Mouse (Mus musculus): Measurements from ENCODE around the gene Crp. TPM values are rescaled to one million over a fixed set of nuclear protein-coding genes. Genes with fewer than 3 reads are reported as not detected.

The Crp gene
- polyA plus RNA-seq, 1 experiment from 2014 or later, result 0.10 TPM

DNA sequence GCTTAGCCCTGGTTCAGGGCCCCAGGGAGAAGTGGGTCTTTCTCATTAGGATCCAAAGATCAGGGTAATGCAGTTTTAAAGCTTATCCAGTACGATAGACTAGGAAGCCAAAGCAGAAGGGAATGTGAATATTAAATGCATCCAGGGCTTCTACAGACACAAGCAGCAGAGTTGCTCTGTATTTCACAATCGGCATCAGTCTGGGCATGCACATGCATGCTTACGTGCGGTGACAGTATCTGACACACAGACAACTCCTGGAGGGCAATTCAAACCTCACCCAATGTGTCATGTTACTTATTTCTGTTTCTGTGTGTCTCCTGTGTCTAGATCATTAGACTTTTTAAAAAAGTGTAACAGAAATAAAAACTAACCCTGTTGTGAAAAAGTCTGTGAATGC is 17.1 kb upstream of the Crp start:
- Histone ChIP-seq H3K9ac (no peak overlapping the region), H3K4me1 (replicated peaks) (no peaks in the 10 kb centered on the region), H3K27me3 (replicated peaks) (no peaks in the 10 kb centered on the region), H3K4me2 (no peak overlapping the region), H3K36me3 (no peaks in the 10 kb centered on the region), H3K9me3 (replicated peaks) (peaks cover 3% of the 10 kb centered on the region; the same call in 1 of the 2 replicates), H3K27ac (ENCODE audit: poor library complexity, severe bottlenecking) (no peak overlapping the region), H3K4me3 (no peak overlapping the region)
- 85% methylated on average over 4 of the region's 4 CpGs for WGBS
- no peak for ATAC-seq (ENCODE audit: insufficient number of reproducible peaks, low FRiP score)

DNA sequence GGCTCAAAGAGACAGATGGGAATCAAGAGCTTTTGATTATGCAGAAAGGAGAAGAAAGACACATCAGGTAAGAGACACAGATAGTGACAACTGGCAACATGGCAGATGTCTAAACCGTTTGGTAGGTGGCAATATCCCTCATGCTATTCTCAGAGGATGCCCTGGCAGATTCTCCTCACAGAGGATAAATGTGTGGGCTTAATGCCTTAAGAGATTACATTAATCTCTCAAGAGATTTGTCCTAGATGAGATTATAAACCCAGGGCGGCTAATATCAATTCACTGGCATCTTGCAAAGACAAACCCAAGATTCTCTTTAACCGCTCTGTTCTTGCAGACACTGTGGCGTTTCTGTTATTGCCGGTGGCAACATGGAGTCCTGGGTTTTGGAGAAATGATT is 14.3 kb upstream of the Crp start:
- no peak overlapping the region for H3K9ac ChIP-seq
- ATAC-seq (ENCODE audit: insufficient number of reproducible peaks, low FRiP score), result no peak
- peaks cover 3% of the 10 kb centered on the region; the same call in 1 of the 2 replicates for H3K9me3 ChIP-seq (replicated peaks)
- no peaks in the 10 kb centered on the region for H3K36me3 ChIP-seq
- H3K4me1 ChIP-seq (replicated peaks), result no peaks in the 10 kb centered on the region
- H3K4me2 ChIP-seq, result no peak overlapping the region
- WGBS, result 78% methylated on average over 5 of the region's 5 CpGs
- H3K27ac ChIP-seq (ENCODE audit: poor library complexity, severe bottlenecking), result no peak overlapping the region
- H3K4me3 ChIP-seq, result no peak overlapping the region
- H3K27me3 ChIP-seq (replicated peaks), result no peaks in the 10 kb centered on the region

DNA sequence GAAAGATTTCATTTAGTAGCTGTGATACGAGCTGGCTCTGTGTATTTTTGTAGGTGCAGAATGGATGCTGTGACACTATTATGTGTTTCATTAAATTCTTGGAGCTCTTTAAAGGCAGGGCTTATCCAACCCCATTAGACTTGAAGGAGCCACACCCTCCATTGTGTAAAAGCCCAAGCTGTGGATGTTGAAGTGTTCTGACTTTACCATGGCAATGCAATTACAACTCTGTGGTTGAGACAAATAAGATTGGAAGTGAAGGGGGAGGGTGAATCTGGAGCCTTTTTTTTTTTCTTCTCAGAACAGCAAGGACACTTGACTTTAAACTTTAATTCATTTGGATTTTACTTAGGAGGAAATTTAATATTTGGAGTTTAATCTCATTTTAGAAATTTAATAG is 13.9 kb upstream of the Crp start:
- WGBS, result 64% methylated on average over 1 of the region's 1 CpGs
- no peak for ATAC-seq (ENCODE audit: insufficient number of reproducible peaks, low FRiP score)
- H3K4me1 ChIP-seq (replicated peaks), result no peaks in the 10 kb centered on the region
- no peak overlapping the region for H3K4me2 ChIP-seq
- no peak overlapping the region for H3K9ac ChIP-seq
- H3K4me3 ChIP-seq, result no peak overlapping the region
- no peak overlapping the region for H3K27ac ChIP-seq (ENCODE audit: poor library complexity, severe bottlenecking)
- no peaks in the 10 kb centered on the region for H3K36me3 ChIP-seq
- no peaks in the 10 kb centered on the region for H3K27me3 ChIP-seq (replicated peaks)
- peaks cover 3% of the 10 kb centered on the region; the same call in 1 of the 2 replicates for H3K9me3 ChIP-seq (replicated peaks)

DNA sequence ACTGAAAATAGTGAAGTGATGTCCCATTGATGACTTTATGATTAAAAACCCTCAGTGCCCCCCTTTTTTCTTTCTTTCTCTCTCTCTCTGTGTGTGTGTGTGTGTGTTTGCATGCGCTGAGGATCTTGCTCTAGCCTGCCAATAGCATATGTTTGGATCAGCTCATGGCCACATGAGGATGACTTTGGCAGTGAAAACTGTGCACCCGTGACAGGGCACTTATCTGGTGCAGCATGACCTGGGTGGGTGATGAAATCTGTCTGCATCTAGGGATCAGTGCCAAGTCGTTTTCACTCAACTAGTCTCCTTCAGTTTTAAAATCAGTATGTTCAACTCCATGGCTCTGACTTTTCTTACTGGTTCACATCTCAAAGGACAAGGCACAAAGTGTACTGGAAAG is 12.7 kb upstream of the Crp start:
- Histone ChIP-seq H3K27ac (ENCODE audit: poor library complexity, severe bottlenecking) (no peak overlapping the region), H3K27me3 (replicated peaks) (no peaks in the 10 kb centered on the region), H3K9me3 (replicated peaks) (peaks cover 3% of the 10 kb centered on the region; the same call in 1 of the 2 replicates), H3K36me3 (no peaks in the 10 kb centered on the region), H3K4me1 (replicated peaks) (no peaks in the 10 kb centered on the region), H3K4me2 (no peak overlapping the region), H3K9ac (no peak overlapping the region), H3K4me3 (no peak overlapping the region)
- ATAC-seq (ENCODE audit: insufficient number of reproducible peaks, low FRiP score), result no peak
- 62% methylated on average over 3 of the region's 3 CpGs for WGBS

DNA sequence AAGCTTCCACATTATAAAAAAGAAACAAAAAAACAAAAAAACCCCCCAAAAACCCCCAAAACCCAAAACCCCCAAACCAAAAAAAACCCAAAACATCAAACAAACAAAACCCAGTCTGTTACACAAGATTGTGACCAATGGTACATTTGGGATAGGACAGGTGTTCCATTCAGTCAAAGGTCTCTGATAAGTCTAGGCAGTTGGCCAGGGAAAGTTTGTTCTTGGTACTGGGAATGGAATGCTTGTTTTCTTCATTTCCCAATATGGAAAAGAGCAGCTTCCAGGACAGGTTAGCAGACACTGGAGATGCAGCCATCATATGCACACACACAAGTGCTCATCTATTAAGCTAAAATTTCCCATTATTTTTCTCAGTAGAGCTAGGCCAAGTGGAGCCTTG is 433 bp upstream of the Crp start:
- H3K27ac ChIP-seq (ENCODE audit: poor library complexity, severe bottlenecking), result no peak overlapping the region
- H3K9ac ChIP-seq, result no peak overlapping the region
- no peaks in the 10 kb centered on the region for H3K9me3 ChIP-seq (replicated peaks)
- no peaks in the 10 kb centered on the region for H3K27me3 ChIP-seq (replicated peaks)
- H3K36me3 ChIP-seq, result no peaks in the 10 kb centered on the region
- no peaks in the 10 kb centered on the region for H3K4me1 ChIP-seq (replicated peaks)
- no peak for ATAC-seq (ENCODE audit: insufficient number of reproducible peaks, low FRiP score)
- no peak overlapping the region for H3K4me2 ChIP-seq
- H3K4me3 ChIP-seq, result no peak overlapping the region

DNA sequence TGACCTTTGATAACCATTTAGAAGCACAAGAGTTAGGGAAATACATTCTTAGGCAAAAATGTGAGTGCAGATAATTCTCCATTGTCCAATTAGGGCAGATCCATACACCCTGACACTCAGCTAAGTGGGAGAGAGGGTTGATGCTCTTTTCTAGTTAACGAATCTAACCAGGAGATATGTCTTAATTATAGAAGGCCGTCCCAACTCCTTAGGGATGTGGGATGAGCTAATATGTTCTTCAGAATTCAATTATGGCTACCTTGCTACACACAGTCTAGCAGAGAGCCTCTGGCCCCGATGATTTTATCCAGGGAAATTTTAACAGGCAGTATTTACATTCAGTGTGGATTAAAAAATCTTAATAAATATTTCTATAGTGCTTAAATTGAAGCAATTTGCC is 3.0 kb downstream of the Crp start:
- peaks cover 4% of the 10 kb centered on the region; the same call in 1 of the 2 replicates for H3K27me3 ChIP-seq (replicated peaks)
- H3K4me2 ChIP-seq, result no peak overlapping the region
- ATAC-seq (ENCODE audit: insufficient number of reproducible peaks, low FRiP score), result no peak
- no peak overlapping the region for H3K27ac ChIP-seq (ENCODE audit: poor library complexity, severe bottlenecking)
- H3K4me3 ChIP-seq, result no peak overlapping the region
- no peak overlapping the region for H3K9ac ChIP-seq
- no peaks in the 10 kb centered on the region for H3K36me3 ChIP-seq
- H3K9me3 ChIP-seq (replicated peaks), result no peaks in the 10 kb centered on the region
- WGBS, result 77% methylated on average over 3 of the region's 3 CpGs
- no peaks in the 10 kb centered on the region for H3K4me1 ChIP-seq (replicated peaks)

DNA sequence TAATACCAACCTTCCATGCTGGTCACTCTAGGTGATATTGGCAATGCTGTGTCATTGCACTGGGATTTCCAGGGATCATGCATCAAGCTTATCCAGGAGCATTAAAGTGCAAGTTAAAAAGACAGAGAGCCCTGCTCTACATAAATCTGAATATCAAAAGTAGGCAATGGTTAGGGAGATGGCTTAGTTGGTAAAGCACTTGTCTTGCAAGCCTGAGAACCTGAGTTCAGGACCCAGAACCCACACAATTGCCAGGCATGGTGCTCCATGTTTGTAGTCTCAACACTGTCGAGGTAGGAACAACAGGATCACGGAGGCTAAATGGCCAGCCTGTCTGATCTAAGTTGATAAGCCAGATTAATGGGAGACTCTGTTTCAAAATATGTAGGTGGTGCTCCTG is 3.5 kb downstream of the Crp start:
- no peak overlapping the region for H3K4me2 ChIP-seq
- no peak overlapping the region for H3K9ac ChIP-seq
- H3K27ac ChIP-seq (ENCODE audit: poor library complexity, severe bottlenecking), result no peak overlapping the region
- peaks cover 4% of the 10 kb centered on the region; the same call in 1 of the 2 replicates for H3K27me3 ChIP-seq (replicated peaks)
- H3K4me1 ChIP-seq (replicated peaks), result no peaks in the 10 kb centered on the region
- H3K36me3 ChIP-seq, result no peaks in the 10 kb centered on the region
- no peak overlapping the region for H3K4me3 ChIP-seq
- ATAC-seq (ENCODE audit: insufficient number of reproducible peaks, low FRiP score), result no peak
- WGBS, result 86% methylated on average over 2 of the region's 2 CpGs
- H3K9me3 ChIP-seq (replicated peaks), result no peaks in the 10 kb centered on the region

DNA sequence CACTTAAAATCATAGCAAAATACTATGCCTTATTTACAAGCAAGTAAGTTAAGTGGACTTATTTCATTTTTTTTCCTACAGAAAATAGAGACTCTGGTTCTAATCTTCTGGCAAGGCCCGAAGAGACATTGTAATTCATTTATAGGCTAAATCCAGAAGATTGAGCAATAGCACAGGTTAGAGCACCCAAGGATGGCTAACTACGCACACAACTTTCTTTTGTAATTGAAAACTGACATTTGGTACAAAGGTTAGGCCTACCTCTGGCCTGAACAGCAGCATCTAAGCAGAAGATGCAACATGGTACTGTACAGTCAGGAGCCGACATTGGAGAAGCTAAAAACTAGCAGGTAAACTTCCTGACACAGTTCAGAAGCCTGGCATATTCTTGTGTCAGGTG is 4.0 kb downstream of the Crp start:
- 81% methylated on average over 3 of the region's 3 CpGs for WGBS
- no peaks in the 10 kb centered on the region for H3K9me3 ChIP-seq (replicated peaks)
- H3K27ac ChIP-seq (ENCODE audit: poor library complexity, severe bottlenecking), result no peak overlapping the region
- no peak for ATAC-seq (ENCODE audit: insufficient number of reproducible peaks, low FRiP score)
- H3K36me3 ChIP-seq, result no peaks in the 10 kb centered on the region
- H3K4me2 ChIP-seq, result no peak overlapping the region
- H3K4me1 ChIP-seq (replicated peaks), result no peaks in the 10 kb centered on the region
- H3K9ac ChIP-seq, result no peak overlapping the region
- peaks cover 4% of the 10 kb centered on the region; the same call in 1 of the 2 replicates for H3K27me3 ChIP-seq (replicated peaks)
- no peak overlapping the region for H3K4me3 ChIP-seq

DNA sequence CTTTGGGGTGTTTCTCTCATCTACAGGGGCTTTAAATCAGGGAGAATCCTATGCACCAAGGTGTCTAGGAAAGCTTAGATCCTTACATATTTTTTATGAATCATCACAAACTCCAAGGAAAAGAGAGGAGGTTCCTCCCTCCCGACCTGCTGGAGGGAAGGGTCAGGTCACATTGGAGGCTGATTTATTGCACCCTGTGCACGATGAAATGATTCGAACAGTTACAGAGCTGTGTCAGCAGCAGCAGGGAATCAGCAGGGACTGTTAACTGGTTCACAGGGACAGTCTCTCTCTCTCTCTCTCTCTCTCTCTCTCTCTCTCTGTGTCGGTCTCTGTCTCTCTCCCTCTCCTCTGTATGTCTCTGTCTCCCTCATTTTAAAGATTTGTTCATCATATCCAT is 6.9 kb downstream of the Crp start:
- no peak for ATAC-seq (ENCODE audit: insufficient number of reproducible peaks, low FRiP score)
- Histone ChIP-seq H3K4me3 (no peak overlapping the region), H3K27me3 (replicated peaks) (peaks cover 7% of the 10 kb centered on the region), H3K36me3 (no peaks in the 10 kb centered on the region), H3K4me2 (no peak overlapping the region), H3K27ac (ENCODE audit: poor library complexity, severe bottlenecking) (no peak overlapping the region), H3K9me3 (replicated peaks) (no peaks in the 10 kb centered on the region; the same call in 1 of the 2 replicates), H3K4me1 (replicated peaks) (no peaks in the 10 kb centered on the region), H3K9ac (no peak overlapping the region)
- 61% methylated on average over 4 of the region's 4 CpGs for WGBS

DNA sequence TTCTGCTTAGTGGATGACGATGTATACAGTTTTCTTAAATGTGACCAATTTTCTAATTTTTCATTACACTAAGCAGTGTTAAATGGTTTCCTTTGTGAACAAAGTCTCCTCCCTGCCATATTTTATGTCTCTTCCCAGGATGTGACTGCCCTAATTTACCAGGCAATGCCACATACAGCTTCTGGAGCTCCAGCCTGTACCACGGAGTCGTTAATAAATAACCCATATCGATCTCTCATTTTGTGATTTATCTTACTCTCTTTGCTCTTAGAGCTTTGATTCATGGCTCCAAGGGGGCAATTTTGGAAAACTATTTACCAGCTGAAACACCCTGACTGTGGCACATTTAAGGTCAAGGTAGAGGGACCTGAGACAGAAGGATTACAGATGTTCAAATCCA is 8.4 kb downstream of the Crp start:
- WGBS, result 89% methylated on average over 4 of the region's 4 CpGs
- ATAC-seq (ENCODE audit: insufficient number of reproducible peaks, low FRiP score), result no peak

DNA sequence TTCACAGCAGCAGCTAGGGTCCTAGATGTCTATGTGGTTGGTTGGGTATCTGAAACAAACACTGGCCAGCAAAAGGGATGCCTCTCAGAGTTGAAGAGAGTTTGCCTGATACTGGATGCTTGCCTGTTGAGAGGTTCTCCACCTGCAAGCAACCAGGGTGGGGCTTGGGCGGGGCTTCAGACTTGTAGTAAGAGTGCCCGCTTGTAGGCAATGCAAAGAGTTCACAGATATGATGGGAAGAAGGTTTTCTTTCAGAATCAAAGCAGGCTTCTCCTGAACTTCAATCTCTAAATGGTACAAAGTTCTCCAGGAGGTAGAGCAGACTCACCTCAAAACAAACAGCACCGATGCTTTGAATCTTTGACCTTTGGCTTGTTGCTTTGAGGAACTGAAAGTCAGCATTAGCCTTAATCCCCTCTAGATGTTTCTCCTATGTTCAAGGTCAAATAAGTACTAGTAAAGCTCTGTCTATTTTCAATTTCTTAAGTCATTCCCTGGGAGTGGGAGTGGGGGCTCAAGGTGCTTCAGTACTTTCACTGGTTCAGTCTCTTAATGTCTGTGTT is 12.0 kb downstream of the Crp start:
- no peak overlapping the region for H3K27ac ChIP-seq (ENCODE audit: poor library complexity, severe bottlenecking)
- peaks cover 4% of the 10 kb centered on the region for H3K27me3 ChIP-seq (replicated peaks)
- no peak overlapping the region for H3K4me3 ChIP-seq
- H3K9ac ChIP-seq, result no peak overlapping the region
- 84% methylated on average over 3 of the region's 3 CpGs for WGBS
- no peak for ATAC-seq (ENCODE audit: insufficient number of reproducible peaks, low FRiP score)
- no peak overlapping the region for H3K4me2 ChIP-seq
- H3K9me3 ChIP-seq (replicated peaks), result no peaks in the 10 kb centered on the region; the same call in 1 of the 2 replicates
- no peaks in the 10 kb centered on the region for H3K36me3 ChIP-seq
- no peaks in the 10 kb centered on the region for H3K4me1 ChIP-seq (replicated peaks)

More for the DNA sequence above, 8.4 kb downstream of the Crp start:
- Histone ChIP-seq H3K36me3 (no peaks in the 10 kb centered on the region), H3K4me2 (no peak overlapping the region), H3K9ac (no peak overlapping the region), H3K4me1 (replicated peaks) (no peaks in the 10 kb centered on the region), H3K9me3 (replicated peaks) (no peaks in the 10 kb centered on the region; the same call in 1 of the 2 replicates), H3K4me3 (no peak overlapping the region), H3K27ac (ENCODE audit: poor library complexity, severe bottlenecking) (no peak overlapping the region), H3K27me3 (replicated peaks) (peaks cover 8% of the 10 kb centered on the region)

DNA sequence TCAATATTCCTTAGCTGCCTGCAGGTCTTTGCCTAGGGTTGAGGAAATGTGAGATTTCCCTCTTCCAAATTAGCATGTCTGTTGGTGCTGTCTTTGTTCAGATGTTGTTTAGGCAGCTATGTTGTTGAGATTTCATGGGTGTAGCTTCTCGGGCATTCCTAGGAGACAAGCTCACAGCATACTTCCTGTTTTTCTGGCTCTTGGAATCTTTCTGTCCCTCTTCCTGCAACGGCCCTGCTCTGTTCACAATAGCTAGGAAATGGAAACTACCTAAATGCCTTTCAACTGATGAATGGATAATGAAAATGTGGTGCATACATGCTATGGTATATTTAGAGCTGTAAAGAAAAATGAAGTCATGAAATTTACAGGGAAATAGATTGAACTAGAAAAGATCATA is 13.5 kb downstream of the Crp start:
- 0 out of 2 replicates have a peak, but pooled peaks have one; percentile 51 for ATAC-seq (ENCODE audit: insufficient number of reproducible peaks, low FRiP score)

More for the DNA sequence above, 13.5 kb downstream of the Crp start:
- no peaks in the 10 kb centered on the region; the same call in 1 of the 2 replicates for H3K9me3 ChIP-seq (replicated peaks)
- no peak overlapping the region for H3K4me3 ChIP-seq
- H3K9ac ChIP-seq, result no peak overlapping the region
- peaks cover 4% of the 10 kb centered on the region for H3K27me3 ChIP-seq (replicated peaks)
- 39% methylated on average over 2 of the region's 2 CpGs for WGBS
- H3K4me1 ChIP-seq (replicated peaks), result no peaks in the 10 kb centered on the region
- no peak overlapping the region for H3K27ac ChIP-seq (ENCODE audit: poor library complexity, severe bottlenecking)
- no peaks in the 10 kb centered on the region for H3K36me3 ChIP-seq
- H3K4me2 ChIP-seq, result no peak overlapping the region

Measured in heart, embryonic 12.5 days (tissue).